Mouse (Mus musculus): ENCODE results near the gene Limd1. TPM values are rescaled to one million over a fixed set of nuclear protein-coding genes. Genes with fewer than 3 reads are reported as not detected.
A peak's percentile ranks its signal among the peaks of the same experiment; 100 is the strongest.

Gene Limd1
- total RNA-seq, 2 experiments from 2014 or later, result 6.9 to 7.8 TPM

GRCm38 (mm10) chr9:123512482-123512881 is 34.0 kb downstream of the Limd1 start:
- DNase-seq (ENCODE audit: low spot score in 2 of 2), result peak in 1 of 2 experiments; percentile 60

DNA sequence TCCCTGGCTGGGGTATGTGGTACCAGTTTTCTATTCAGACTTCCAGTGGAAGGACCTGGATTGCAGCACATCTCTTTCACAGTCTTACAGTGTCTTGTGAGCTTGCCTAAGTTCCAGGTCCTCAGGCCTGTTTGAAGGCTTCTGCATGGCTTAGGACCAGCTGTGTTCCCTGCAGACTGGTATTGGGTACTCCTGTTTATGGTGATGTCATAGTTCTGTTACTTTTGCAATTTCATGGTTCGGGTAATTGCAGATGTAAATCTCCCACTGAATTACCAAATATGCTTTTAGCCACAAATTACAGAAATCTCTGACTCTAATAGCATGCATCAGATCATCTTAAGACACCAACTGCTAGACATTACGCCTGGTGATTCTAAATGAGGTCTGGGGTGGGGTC is 36.6 kb downstream of the Limd1 start:
- DNase-seq (ENCODE audit: low spot score in 2 of 2), result no peak

DNA sequence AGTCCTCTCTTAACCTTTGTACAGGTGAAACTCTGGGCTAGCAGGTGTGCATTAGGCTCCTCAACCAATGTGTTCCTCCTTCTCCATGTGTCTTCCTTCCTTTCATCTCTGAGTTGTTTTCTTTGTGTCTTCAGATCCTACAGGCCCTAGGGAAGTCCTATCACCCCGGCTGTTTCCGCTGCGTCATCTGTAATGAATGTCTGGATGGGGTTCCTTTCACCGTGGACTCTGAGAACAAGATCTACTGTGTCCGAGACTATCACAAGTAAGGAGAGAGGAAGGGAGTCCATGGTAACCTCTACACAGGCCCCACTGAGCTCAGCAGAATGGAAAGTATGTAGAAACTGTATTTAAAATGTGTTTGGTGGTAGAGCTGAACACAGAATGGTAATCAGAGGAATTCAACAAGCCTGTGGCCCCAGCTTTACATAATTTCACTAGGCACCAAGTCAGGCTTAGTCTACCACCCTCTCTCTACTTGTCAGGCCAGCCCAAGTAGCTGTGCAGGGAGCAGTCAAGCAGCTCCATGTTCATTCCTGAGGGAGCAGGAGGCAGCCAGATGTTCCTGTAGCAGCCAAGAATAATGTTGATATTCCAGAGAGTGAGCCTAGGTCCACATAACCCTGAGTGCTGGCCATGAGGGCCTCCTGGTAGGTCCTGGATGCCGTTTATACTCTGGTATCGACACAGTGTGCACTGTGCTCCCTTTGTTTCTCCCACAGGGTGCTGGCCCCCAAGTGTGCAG is 38.3 kb downstream of the Limd1 start:
- DNase-seq (ENCODE audit: low spot score in 2 of 2), result no peak

GRCm38 (mm10) chr9:123518969-123519894 is 40.7 kb downstream of the Limd1 start:
- DNase-seq (ENCODE audit: low spot score in 2 of 2), result no peak

- no peak for DNase-seq (ENCODE audit: low spot score in 2 of 2)
Observed at GRCm38 (mm10) chr9:123520735-123521134, 42.2 kb downstream of the Limd1 start.

GRCm38 (mm10) chr9:123523676-123524075 is 45.2 kb downstream of the Limd1 start:
- no peak for DNase-seq (ENCODE audit: low spot score in 2 of 2)

DNA sequence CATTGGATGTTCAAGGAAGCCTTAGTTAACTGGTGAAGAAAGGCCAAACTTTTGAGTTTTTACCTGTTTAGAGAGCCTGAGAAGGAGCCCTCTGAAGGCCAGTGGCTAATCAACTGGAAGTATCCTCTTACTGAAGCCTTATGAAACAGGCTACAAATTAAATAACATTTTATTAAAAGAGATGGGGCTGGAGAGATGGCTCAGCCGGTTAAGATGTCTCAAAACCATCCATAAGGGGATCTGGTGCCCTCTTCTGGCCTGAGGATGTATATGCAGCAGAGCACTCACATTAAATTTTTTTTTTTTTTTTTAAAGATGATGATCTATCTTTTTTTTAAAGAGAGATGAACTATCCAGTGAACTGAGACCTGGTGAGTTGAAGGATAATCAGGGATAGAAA is 46.6 kb downstream of the Limd1 start:
- peak in 1 of 2 experiments; percentile 66 for DNase-seq (ENCODE audit: low spot score in 2 of 2)

DNA sequence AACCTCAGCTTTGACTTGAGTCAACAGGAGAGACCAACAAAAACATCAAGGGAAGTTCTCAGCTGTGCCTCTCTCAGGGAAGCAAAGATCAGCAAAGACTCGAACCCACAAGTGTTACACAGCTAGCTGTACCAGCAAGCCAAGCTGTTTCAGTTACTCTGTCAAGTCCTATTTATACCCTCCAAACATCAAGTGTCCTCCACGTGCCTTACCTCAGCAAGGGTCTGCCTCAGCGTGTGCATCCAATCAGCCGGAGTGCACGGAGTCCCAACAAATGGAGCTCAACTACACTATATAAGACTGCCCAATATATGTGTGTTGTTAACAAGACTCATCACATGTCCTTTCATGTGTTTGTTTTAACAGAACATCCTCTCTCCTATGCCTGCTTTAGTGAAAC is 48.0 kb downstream of the Limd1 start:
- no peak for DNase-seq (ENCODE audit: low spot score in 2 of 2)

- DNase-seq (ENCODE audit: low spot score in 2 of 2), result peak in 1 of 2 experiments; percentile 36
Observed at GRCm38 (mm10) chr9:123528087-123528925, 49.8 kb downstream of the Limd1 start.

DNA sequence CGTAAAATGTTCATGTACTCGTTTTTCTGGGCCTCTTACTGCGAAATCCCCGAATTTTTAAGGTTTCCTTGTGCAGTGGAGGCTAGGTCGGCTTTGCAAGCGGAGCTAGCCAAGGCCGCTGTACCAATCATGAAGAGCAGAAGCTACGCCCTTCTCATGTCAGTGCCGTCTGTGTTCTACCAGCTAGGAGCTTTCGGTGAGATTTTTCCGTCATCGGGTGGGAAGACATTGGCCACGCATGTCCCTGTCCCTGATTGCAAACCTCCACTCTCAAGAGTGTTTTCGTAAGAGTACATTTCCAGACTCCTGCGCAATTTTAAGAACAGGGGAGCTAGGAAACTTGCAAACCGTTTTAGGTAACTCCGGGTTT is 50.4 kb downstream of the Limd1 start:
- peak; percentile 52 to 77 for DNase-seq (ENCODE audit: low spot score in 2 of 2)

GRCm38 (mm10) chr9:123529392-123530157 is 51.1 kb downstream of the Limd1 start, which contains the start of gene Sacm1l:
TSS of gene Sacm1l (plus strand) at chr9:123529759.
- DNase-seq (ENCODE audit: low spot score in 2 of 2), result peak; percentile 98 to 99

DNA sequence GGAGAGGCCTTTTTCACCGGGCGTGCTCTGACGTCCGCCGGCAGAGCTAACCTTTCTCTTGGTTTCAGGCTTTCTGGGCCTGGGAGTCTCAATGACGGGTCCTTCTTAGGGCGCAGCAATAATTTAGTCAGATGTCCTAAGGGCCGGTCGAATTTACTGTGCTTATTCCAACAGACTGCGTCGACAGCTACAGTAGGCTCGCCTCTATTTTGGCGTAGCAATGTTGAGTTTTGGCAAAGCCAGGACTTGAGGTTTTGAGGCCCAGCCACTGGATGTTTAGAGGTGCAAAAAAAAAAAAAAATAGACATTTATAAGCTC is 51.6 kb downstream of the Limd1 start:
- DNase-seq (ENCODE audit: low spot score in 2 of 2), result no peak

- no peak for DNase-seq (ENCODE audit: low spot score in 2 of 2)
Observed at GRCm38 (mm10) chr9:123530566-123531130, 52.1 kb downstream of the Limd1 start.

DNA sequence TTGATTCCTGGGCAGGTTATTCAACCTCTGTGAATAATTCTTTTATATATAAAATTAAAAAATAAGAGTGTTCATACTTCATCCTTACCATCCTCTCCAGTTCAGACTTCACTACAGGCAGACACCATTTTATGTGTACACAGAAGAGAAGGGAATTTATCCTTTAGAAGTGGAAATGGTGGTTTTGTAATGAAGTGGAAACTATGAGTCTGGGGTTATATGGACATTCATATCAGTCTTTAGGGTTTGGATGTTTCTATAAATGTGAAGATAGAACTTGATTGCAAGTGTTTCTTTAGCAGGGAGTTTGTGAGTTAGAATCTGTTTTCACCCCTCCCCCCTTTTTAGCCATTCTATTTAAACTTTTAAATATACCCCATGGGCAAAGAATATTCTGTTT is 52.7 kb downstream of the Limd1 start:
- DNase-seq (ENCODE audit: low spot score in 2 of 2), result no peak

DNA sequence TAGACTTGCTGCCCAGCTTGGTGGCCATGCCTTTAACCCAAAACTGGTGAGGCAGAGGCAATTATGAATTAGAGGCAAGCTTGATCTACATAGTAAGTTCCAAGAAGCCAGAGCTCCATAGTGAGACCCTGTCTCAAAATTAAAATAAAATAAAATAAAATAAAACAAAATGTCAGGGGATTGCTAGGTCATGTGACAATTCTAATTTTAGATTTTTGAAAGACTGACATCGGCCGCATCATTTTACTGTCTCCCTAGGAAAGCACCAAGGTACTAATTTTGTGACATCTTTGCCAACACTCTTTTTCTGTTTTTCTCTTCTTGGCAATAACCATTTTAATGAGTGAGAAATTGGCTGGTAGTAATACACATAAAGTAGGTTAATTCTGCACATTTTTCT is 58.1 kb downstream of the Limd1 start:
- no peak for DNase-seq (ENCODE audit: low spot score in 2 of 2)

DNA sequence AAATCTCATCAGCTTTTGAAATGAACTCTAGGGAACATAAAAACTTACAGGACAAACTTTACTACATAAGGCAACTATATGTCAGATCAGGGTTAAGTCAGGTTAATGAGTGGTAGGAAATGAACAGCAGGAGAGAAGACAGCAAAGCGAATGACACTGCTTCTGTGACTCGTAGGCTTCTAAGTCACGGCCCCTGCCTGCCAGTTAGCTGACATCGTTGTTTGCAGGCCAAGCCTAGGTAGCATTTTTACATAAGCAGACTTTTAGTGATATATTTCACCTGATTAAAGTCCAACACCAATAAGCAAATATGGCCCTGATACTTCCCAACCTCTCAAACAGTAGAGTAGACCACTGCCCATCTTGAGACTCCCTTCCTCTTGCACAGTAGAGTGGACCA is 59.7 kb downstream of the Limd1 start:
- no peak for DNase-seq (ENCODE audit: low spot score in 2 of 2)

DNA sequence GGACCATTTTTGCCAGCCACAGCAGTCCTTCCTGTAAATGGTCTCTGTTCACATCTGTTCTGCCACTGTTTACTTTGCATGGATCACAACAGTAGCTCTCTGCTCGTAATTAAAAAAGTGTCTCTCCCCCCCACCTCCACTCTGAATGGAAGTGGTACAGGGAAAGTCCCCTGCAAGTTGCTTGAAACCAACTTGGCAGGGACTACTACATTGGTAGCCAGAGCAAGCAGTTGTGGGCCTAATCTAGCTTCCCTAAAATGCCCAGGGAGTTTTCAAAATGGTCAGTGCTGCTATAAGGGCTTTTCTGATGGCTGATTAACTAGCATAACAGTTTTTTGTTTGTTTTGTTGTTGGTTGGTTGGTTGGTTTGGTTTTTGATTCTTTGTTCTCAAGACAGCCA is 60.6 kb downstream of the Limd1 start:
- no peak for DNase-seq (ENCODE audit: low spot score in 2 of 2)

- no peak for DNase-seq (ENCODE audit: low spot score in 2 of 2)
Observed at GRCm38 (mm10) chr9:123539823-123540222, 61.3 kb downstream of the Limd1 start.

- DNase-seq (ENCODE audit: low spot score in 2 of 2), result no peak
Observed at GRCm38 (mm10) chr9:123554599-123554998, 76.1 kb downstream of the Limd1 start.
